Mouse (Mus musculus) cerebellum, adult 2 months (tissue): ENCODE data around the gene Pdzd8.

ENCODE experiments used
- CTCF ChIP-seq: fragments of 200-500 bp; IDR thresholded peaks from 2 replicates; pipeline ENCODE4 v1.5.1; 2011; ENCODE audit warnings: low read depth, mild to moderate bottlenecking, control low read depth, low read length, moderate library complexity, borderline replicate concordance; ENCODE audit not compliant: insufficient read depth
- POLR2A ChIP-seq: fragments of 200-500 bp; IDR thresholded peaks from 2 replicates; pipeline ENCODE4 v1.6.1; 2011; ENCODE audit warnings: low read length, control low read depth, borderline replicate concordance; ENCODE audit not compliant: insufficient read depth

- TF ChIP-seq CTCF (no peak), POLR2A (no peak)
Observed at GRCm38 (mm10) chr19:59372928-59373327, 27.3 kb upstream of the Pdzd8 start.
